Mouse (Mus musculus) liver, embryonic 14.5 days (tissue): ENCODE measurements at regions not wholly inside any gene's neighbourhood (a gene's known extent, or its start where the extent isn't known, plus 50 kb on each side); places are given as distances from the start of the nearest gene placed in this dataset.
"Not testable (repeated sequence)": the region's sequence is repeated elsewhere in the genome, so short reads cannot be mapped to it uniquely, and the experiment has no call there.

Experiments
- ATAC-seq: fragments of 200-750 bp; cut with Nextera tagmentation; 2 replicates; pipeline ENCODE4 v1.8.0; 2017; ENCODE audit warnings: moderate number of reproducible peaks, mild to moderate bottlenecking, moderate library complexity; ENCODE audit not compliant: insufficient read depth
- DNase-seq, 3 experiments: peaks; one replicate each; pipeline ENCODE4 v3.0.0-alpha.2; 2012 to 2013; ENCODE audit warnings: low read depth in 3 of 3, low spot score in 3 of 3
- H3K27ac ChIP-seq: fragments of 300-500 bp; sonication (generic); 2 replicates; pipeline ENCODE4 v1.5.1; 2014; ENCODE audit warnings: moderate library complexity, mild to moderate bottlenecking, control low read depth, inconsistent platforms
- H3K27me3 ChIP-seq: fragments of 300-500 bp; sonication (generic); 2 replicates; pipeline ENCODE4 v1.6.1; 2014; ENCODE audit warnings: mild to moderate bottlenecking, low read length, moderate library complexity; ENCODE audit not compliant: control insufficient read depth, insufficient read depth
- H3K36me3 ChIP-seq: fragments of 300-500 bp; sonication (generic); replicated peaks from 2 replicates; pipeline ENCODE4 v1.6.1; 2014; ENCODE audit warnings: low read depth; ENCODE audit not compliant: control insufficient read depth, insufficient read depth
- H3K4me1 ChIP-seq, 2 experiments: fragments of 200-500 bp in 1 of 2; fragments of 300-500 bp in 1 of 2; sonication (generic) in 1 of 2; replicated peaks; 2 replicates each; pipeline ENCODE4 v1.6.1; 2012 to 2014; ENCODE audit warnings: antibody characterized with exemption in 1 of 2, inconsistent platforms in 1 of 2, low read length in 1 of 2; ENCODE audit not compliant: control insufficient read depth in 2 of 2, insufficient read depth in 2 of 2
- H3K4me2 ChIP-seq: fragments of 300-500 bp; sonication (generic); 2 replicates; pipeline ENCODE4 v1.6.1; 2014; ENCODE audit warnings: low read depth, mild to moderate bottlenecking, control low read depth, moderate library complexity
- H3K4me3 ChIP-seq, 2 experiments: fragments of 200-500 bp in 1 of 2; fragments of 300-500 bp in 1 of 2; sonication (generic) in 1 of 2; 2 replicates each; pipeline ENCODE4 v1.5.1; 2012 to 2014; ENCODE audit warnings: low read depth in 2 of 2, low read length in 2 of 2, mild to moderate bottlenecking in 2 of 2, control low read depth in 1 of 2, inconsistent platforms in 1 of 2, moderate library complexity in 1 of 2; ENCODE audit not compliant: insufficient read depth in 1 of 2
- H3K9ac ChIP-seq: fragments of 300-500 bp; sonication (generic); replicated peaks from 2 replicates; pipeline ENCODE4 v1.6.1; 2014; ENCODE audit warnings: mild to moderate bottlenecking, control low read depth, moderate library complexity
- H3K9me3 ChIP-seq: fragments of 300-500 bp; sonication (generic); 2 replicates; pipeline ENCODE4 v1.6.1; 2016; ENCODE audit warnings: low read length, mixed read lengths; ENCODE audit not compliant: control insufficient read depth
- CTCF ChIP-seq: IDR thresholded peaks from 2 replicates; pipeline ENCODE4 v1.5.1; 2016; ENCODE audit warnings: antibody characterized with exemption, low read depth, control low read depth
- EP300 ChIP-seq: IDR thresholded peaks from 2 replicates; pipeline ENCODE4 v1.6.1; 2016; ENCODE audit warnings: antibody characterized with exemption, low read depth
- WGBS: fragments of 180-500 bp; shearing (Covaris S2); extraction: QIAGEN DNeasy Blood & Tissue Kit; methylation state at CpG from one replicate; pipeline ENCODE4 v1.1.7; 2014; ENCODE audit not compliant: insufficient replicate concordance; 5-methylcytosine and 5-hydroxymethylcytosine counted together

GRCm38 (mm10) chr5:76081379-76081778, 58.7 kb upstream of the Srd5a3 start:
- WGBS: 58% methylated on average over 2 of the region's 2 CpGs
- DNase-seq, H3K27ac ChIP-seq, ATAC-seq, H3K36me3 ChIP-seq, H3K9ac ChIP-seq, H3K27me3 ChIP-seq, H3K4me3 ChIP-seq, H3K4me2 ChIP-seq, H3K9me3 ChIP-seq, H3K4me1 ChIP-seq: not testable (repeated sequence)

- Histone ChIP-seq H3K4me2 (no peak overlapping the region), H3K9me3 (no peaks in the 10 kb centered on the region), H3K4me3 (no peak overlapping the region), H3K9ac (no peak overlapping the region), H3K27me3 (no peaks in the 10 kb centered on the region; the same call in 1 of the 2 replicates), H3K4me1 (peaks cover 0 to 3% of the 10 kb centered on the region in 2 experiments; a peak in 1 of 4 replicates), H3K36me3 (no peaks in the 10 kb centered on the region), H3K27ac (no peak overlapping the region)
- TF ChIP-seq CTCF (no peak), EP300 (no peak)
- WGBS: 69% methylated on average over 8 of the region's 8 CpGs
- DNase-seq (no peak), ATAC-seq (no peak)
Observed at GRCm38 (mm10) chr5:76080429-76080828, 59.6 kb upstream of the Srd5a3 start.

DNA sequence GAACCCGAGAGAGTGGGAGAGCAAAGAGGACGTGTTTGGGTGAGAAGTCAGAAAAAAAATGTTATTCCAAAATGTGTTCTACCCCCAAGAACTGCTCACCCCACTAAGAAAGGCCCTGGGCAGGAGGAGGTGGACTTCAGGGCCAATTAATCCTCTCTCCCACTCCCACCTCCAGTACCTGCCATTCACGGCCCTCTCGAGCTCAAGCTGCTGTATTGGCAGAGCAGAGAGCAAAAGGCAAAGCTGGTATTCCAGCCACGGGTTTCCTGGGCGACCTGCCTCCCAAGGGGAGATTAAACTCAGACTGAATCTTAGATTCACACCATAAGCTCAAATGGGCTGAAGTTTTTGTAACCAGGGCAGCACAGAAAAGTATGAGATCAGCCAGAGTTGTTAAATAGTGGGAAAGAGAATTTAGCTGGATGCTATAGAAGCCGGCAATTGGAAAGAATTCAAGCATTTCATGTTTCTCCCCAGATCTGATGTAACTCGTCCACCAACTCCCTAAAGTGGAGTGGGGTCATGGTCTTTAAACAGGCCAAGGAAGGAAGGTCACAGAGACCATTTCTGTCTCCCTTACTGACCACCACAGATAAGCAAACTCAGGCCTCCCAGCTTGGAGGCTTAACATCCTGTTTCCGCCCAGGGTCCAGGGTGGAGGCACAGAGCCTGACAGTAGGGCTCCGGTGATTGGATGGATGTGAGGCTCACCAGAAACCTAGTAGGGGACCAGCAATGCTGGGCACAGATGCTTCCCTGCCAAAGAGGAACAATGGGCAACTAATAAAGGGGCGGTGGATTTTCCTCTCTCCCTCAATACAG, 60.7 kb upstream of the Srd5a3 start:
- Histone ChIP-seq H3K9ac (no peak overlapping the region), H3K4me3 (no peak overlapping the region), H3K27ac (no peak overlapping the region), H3K9me3 (no peaks in the 10 kb centered on the region), H3K4me1 (peaks cover 0 to 3% of the 10 kb centered on the region in 2 experiments; a peak in 1 of 4 replicates), H3K36me3 (no peaks in the 10 kb centered on the region), H3K27me3 (no peaks in the 10 kb centered on the region; the same call in 1 of the 2 replicates), H3K4me2 (no peak overlapping the region)
- peak; percentile 50; the same call in 1 of the 2 replicates for ATAC-seq
- no peak for TF ChIP-seq EP300
- no peak for TF ChIP-seq CTCF
- DNase-seq: peak in 1 of 3 experiments; percentile 14
- WGBS: 31% methylated on average over 11 of the region's 11 CpGs

DNA sequence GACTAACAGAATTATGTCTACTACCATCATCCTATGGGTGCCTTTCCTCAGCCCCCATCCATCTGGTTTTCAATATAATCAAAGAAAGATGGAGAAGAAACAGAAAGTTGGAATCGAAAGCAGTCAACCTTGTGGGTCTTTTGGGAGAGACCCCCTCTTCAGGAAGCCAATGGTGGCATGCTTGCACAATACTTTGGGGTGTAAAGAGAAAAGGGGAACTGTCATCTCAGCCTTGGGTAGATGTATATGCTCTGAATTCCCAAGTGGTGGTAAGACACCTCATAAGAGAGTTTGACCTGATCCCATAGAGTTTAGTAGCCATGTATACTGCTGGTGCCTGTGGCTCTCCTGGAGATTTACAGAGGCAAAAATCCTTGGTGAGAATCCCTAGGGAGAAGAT, 61.6 kb upstream of the Srd5a3 start:
- DNase-seq (no peak), ATAC-seq (no peak)
- Histone ChIP-seq H3K4me1 (peaks cover 0 to 6% of the 10 kb centered on the region in 2 experiments; a peak in 2 of 4 replicates), H3K4me3 (no peak overlapping the region), H3K27me3 (no peaks in the 10 kb centered on the region; the same call in 1 of the 2 replicates), H3K9ac (no peak overlapping the region), H3K27ac (no peak overlapping the region), H3K4me2 (no peak overlapping the region), H3K36me3 (no peaks in the 10 kb centered on the region), H3K9me3 (no peaks in the 10 kb centered on the region)
- TF ChIP-seq EP300 (no peak), CTCF (no peak)
- WGBS: 39% methylated on average over 1 of the region's 1 CpGs

- no peak overlapping the region for H3K4me3 ChIP-seq
- 44% methylated on average over 7 of the region's 7 CpGs for WGBS
- H3K9ac ChIP-seq: no peak overlapping the region
- ATAC-seq (no peak), DNase-seq (no peak)
- TF ChIP-seq CTCF: no peak
- no peak for TF ChIP-seq EP300
- H3K27ac ChIP-seq: no peak overlapping the region
- H3K4me2 ChIP-seq: no peak overlapping the region
- no peaks in the 10 kb centered on the region for H3K36me3 ChIP-seq
- peaks cover 0 to 6% of the 10 kb centered on the region in 2 experiments; a peak in 2 of 4 replicates for H3K4me1 ChIP-seq
- no peaks in the 10 kb centered on the region; the same call in 1 of the 2 replicates for H3K27me3 ChIP-seq
- H3K9me3 ChIP-seq: no peaks in the 10 kb centered on the region
Observed at GRCm38 (mm10) chr5:76076283-76076682, 63.8 kb upstream of the Srd5a3 start.
